Mouse (Mus musculus) gastrocnemius, postnatal 4 days (tissue): Measurements from ENCODE around the gene Nkx3-2. TPM values are rescaled to one million over a fixed set of nuclear protein-coding genes. Genes with fewer than 3 reads are reported as not detected.
A peak's percentile ranks its signal among the peaks of the same experiment; 100 is the strongest.

ENCODE experiments used
- DNase-seq, 2 experiments: peaks; one replicate each; pipeline ENCODE4 v3.0.0; 2021 to 2022; ENCODE audit warnings: low spot score in 2 of 2, mixed read lengths in 2 of 2
- long read RNA-seq, 2 experiments: library from polyadenylated mRNA; stranded (forward); transcript quantifications; one replicate each; pipeline ENCODE4 v2.0.0; 2021
- total RNA-seq, 2 experiments: library from RNA; stranded (reverse); gene quantifications; 2 replicates each; pipeline ENCODE4 v1.2.3; 2021

The Nkx3-2 gene
- total RNA-seq = under 1 TPM; 0.15 to 0.26 TPM
- long read RNA-seq, experiment 1 = 0 reads
- long read RNA-seq, experiment 2 = 0 reads

DNA sequence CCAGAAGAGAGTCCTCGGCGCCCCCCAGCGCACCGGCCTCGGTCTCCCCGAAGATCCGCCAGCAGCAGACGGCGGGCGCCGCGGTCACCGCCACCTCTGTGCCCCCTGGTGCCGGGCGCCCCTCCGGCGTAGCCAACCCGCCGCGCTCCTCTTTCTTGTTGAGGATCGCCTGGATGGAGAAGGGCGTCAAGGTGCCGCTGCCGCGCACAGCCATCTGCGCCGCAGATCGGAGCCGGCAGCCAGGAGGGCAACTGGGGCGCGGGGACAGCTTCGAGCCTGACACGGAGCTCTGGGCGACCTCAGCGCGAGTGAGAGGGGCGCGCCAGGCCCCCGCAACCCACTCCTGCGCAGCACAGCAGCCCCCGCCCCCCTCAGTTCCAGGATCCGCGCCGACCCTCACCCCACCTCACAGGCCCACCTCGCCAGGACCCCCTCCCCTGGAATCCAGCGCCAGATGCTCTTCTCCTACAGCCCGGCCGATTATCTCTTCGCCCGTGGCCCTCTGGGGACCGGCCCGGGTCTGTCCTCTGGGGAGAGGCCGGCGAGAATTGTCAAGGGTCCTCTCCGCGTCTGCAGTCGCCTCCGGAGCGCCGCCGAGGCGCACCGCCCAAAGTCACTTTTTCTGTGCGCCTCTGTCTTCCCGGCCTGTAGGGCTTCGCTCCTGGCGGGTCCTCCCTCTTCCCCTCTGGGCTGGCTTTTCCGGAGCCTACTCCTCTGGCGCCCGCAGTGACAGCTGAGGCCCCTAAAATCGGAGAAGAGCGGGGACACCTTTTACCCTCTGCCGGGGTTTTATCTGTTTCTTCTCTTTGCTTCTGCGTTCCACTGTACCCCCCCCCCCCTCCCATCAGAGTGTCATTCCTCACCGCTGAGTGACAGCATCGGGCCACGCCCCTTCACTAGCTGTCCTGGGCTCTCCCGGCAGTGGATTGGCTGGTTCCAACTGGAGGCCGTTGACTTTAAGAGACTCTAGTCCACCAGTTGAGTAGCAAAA lies at the start of gene Nkx3-2:
Nkx3-2 (minus strand) TSS at position 771 of the 991 bp plus-strand sequence.
- DNase-seq = no peak

GRCm38 (mm10) chr5:41812516-41812915 lies 48.2 kb upstream of the Nkx3-2 start:
- DNase-seq = no peak

- DNase-seq = no peak
These were observed 47.0 kb upstream of the Nkx3-2 start for GRCm38 (mm10) chr5:41811279-41811678.

GRCm38 (mm10) chr5:41807383-41807782 lies 43.1 kb upstream of the Nkx3-2 start:
- DNase-seq = no peak

- DNase-seq = no peak
These were observed 41.9 kb upstream of the Nkx3-2 start for GRCm38 (mm10) chr5:41806176-41806575.

DNA sequence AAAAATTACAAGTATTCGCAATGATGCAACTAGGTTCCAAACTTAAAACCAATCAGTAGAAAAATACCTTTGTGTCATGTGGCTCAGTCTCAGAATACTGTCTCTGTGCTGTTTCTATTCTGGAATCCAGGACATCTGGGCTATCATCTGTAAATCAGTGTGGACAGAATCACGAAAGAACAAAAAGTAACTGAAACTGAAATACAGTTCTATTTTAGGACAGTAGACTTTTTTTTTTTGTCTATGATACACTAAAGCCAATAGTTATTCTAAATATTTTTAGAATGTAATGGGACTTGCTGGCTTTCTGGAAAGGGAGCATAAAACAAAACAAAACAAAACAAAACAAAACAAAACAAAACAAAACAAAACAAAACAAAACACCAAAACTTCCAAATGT lies 40.8 kb upstream of the Nkx3-2 start:
- DNase-seq = no peak

DNA sequence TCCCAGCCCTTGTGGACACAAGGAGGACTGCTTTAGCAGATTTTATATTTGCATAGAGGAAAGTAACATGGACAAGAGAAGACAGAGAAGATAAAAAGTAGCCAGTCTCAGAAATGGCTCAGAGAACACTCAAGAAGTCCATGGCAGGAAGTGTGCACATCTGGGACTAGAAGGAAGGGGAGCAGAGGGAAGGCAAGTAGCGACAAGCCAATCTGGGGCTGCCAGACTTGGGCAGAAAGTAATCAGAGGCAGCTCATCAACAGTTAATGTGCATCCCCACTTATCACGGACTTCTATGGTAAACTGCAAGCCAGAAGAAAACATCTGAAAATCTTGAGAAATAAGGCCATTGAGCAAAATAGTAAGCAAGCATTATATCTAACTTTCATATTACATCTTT lies 40.3 kb upstream of the Nkx3-2 start:
- DNase-seq = no peak

DNA sequence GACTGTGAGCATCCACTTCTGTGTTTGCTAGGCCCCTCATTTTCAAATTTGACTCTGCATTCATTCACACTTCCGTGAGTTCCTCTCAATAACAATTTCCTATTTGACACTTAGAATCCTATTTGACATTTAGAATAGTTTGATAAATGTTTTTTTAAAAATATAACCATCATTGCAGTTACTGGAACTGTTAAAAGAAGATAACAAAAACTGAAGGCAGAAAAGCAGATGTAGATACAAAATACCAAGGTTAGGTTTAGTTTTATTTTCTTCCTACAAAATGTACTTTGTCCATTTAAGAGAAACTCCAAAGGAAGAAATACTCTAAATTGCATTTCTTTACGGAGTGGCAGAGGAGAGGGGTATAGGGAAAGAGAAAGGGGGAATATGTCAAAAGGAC lies 37.3 kb upstream of the Nkx3-2 start:
- DNase-seq = no peak

- no peak for DNase-seq
These were observed 30.1 kb upstream of the Nkx3-2 start for GRCm38 (mm10) chr5:41794434-41794833.

GRCm38 (mm10) chr5:41790517-41790916 lies 26.2 kb upstream of the Nkx3-2 start:
- DNase-seq = no peak

GRCm38 (mm10) chr5:41788877-41789276 lies 24.6 kb upstream of the Nkx3-2 start:
- no peak for DNase-seq

- DNase-seq = no peak
These were observed 17.6 kb upstream of the Nkx3-2 start for GRCm38 (mm10) chr5:41781890-41782289.

DNA sequence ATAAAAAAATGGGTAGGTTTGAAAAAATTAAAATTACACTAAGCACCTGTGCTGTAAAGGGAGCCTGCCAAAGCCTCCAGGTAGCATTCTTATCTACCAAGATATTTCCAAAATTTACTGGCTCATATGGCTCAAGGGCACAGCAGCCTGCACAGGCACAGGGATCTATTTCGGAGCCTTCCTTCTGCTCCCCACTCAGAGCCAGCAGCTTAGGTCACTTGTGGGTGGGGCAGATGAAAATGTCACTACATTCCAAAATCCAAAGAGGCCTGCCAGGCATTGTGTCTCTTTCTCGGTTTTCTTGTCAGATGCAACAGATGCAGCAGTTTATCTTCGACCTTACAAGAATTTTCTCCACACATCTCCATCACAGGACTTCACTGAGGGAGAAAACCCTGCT lies 15.7 kb upstream of the Nkx3-2 start:
- no peak for DNase-seq

GRCm38 (mm10) chr5:41775728-41776127 lies 11.4 kb upstream of the Nkx3-2 start:
- DNase-seq = no peak

GRCm38 (mm10) chr5:41775273-41775672 lies 11.0 kb upstream of the Nkx3-2 start:
- DNase-seq = no peak

GRCm38 (mm10) chr5:41768382-41769040 lies 4.2 kb upstream of the Nkx3-2 start:
- peak; percentile 68 to 87 for DNase-seq

DNA sequence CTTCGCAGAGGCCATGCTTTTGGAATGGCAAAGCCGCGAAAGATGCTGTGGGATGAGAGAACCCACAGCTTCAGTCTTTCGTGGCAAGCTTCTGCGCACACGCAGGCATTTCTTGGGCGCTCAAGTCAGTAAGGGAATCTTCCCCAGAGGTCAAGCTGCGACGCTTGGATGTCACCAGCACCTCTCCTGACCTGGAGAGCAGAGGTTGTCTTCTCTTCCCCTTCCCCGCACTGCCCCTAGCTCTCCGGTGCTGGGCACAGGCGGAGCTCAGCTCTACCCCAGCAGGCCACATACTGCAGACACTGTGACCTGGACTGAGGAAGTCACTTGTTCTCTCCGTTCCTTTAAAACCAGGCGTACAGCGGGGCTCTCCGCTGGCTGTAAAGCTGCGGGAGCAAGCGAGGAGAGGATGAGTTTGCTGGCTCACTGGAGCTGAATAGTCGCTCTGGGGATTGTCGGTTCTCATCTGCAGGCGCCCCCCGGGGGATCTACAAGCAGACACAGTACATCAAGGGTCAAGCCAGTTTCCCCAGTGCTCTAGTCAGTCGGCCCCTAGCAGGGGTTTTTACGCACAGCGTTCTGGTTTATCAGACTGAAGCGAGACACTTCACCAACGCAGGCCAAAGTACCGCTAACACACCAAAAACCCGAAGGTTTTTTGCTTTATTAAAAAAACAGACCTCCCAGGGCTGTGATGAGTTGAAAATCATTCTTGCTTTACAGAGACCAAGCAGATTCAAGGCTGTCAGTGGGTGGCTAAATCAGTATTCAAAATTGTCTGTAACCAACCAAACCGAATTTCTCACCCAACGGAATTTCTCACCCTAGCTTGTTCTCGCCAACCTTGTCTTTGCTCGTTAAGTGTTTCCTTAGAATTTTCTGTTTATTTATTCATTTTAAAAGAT lies 3.2 kb upstream of the Nkx3-2 start:
- DNase-seq = no peak

- no peak for DNase-seq
These were observed 2.2 kb upstream of the Nkx3-2 start for GRCm38 (mm10) chr5:41766406-41767010.

GRCm38 (mm10) chr5:41765626-41766405 lies 1.5 kb upstream of the Nkx3-2 start:
- no peak for DNase-seq
